Comparison of ENCODE assay signal across 13 mouse cellular contexts in genomic region chr2:45850018-45850605, GRCm38 (mm10).
"Had no signal": no experiment of that assay in that cellular context is flagged by ENCODE, and none has a peak within 500 bp of the region (broad histone marks: within the 10 kb centered on the region; RNA-seq: fewer than 3 reads in every experiment).

No protein-coding gene starts in this region.

- H3K27me3 ChIP-seq: limb, embryonic 12.5 days; midbrain, embryonic 15.5 days; neural tube, embryonic 12.5 days; stomach, embryonic 15.5 days had no signal

- H3K4me2 ChIP-seq: limb, embryonic 12.5 days; midbrain, embryonic 15.5 days; neural tube, embryonic 12.5 days; stomach, embryonic 15.5 days had no signal

- H3K9me3 ChIP-seq: limb, embryonic 12.5 days; midbrain, embryonic 15.5 days; neural tube, embryonic 12.5 days; stomach, embryonic 15.5 days had no signal

- ATAC-seq: midbrain, embryonic 15.5 days had no signal

- DNase-seq: kidney, adult 8-10 months; kidney, postnatal 25 days; liver; lung, adult 18-20 months; right cerebral cortex, postnatal 14 days; thymus, adult 2 months; thymus, postnatal 25 days had no signal

- H3K9ac ChIP-seq: limb, embryonic 12.5 days; liver, embryonic 14.5 days; midbrain, embryonic 15.5 days; neural tube, embryonic 12.5 days; stomach, embryonic 15.5 days had no signal

- H3K36me3 ChIP-seq: limb, embryonic 12.5 days; midbrain, embryonic 15.5 days; neural tube, embryonic 12.5 days; stomach, embryonic 15.5 days had no signal

- H3K27ac ChIP-seq: left cerebral cortex, adult 2 months; limb, embryonic 12.5 days; liver, embryonic 14.5 days; midbrain, embryonic 15.5 days; neural tube, embryonic 12.5 days; stomach, embryonic 15.5 days had no signal

- H3K4me3 ChIP-seq: left cerebral cortex, adult 2 months; limb, embryonic 12.5 days; midbrain, embryonic 15.5 days; neural tube, embryonic 12.5 days; stomach, embryonic 15.5 days had no signal

- H3K4me1 ChIP-seq: limb, embryonic 12.5 days; midbrain, embryonic 15.5 days; neural tube, embryonic 12.5 days; stomach, embryonic 15.5 days had no signal
